Mouse (Mus musculus) embryonic facial prominence, embryonic 15.5 days (tissue): Measurements from ENCODE around the gene 0610010F05Rik. TPM values are rescaled to one million over a fixed set of nuclear protein-coding genes. Genes with fewer than 3 reads are reported as not detected.
"Not testable (repeated sequence)": the region's sequence is repeated elsewhere in the genome, so short reads cannot be mapped to it uniquely, and the experiment has no call there.

ENCODE experiments used
- ATAC-seq: fragments of 200-750 bp; cut with Nextera tagmentation; 2 replicates; pipeline ENCODE4 v1.8.0; 2017; ENCODE audit warnings: low read depth, moderate TSS enrichment; ENCODE audit not compliant: insufficient number of reproducible peaks, low FRiP score, low TSS enrichment
- H3K27ac ChIP-seq: fragments of 300-500 bp; sonication (generic); replicated peaks from 2 replicates; pipeline ENCODE4 v1.5.1; 2015; ENCODE audit warnings: mild to moderate bottlenecking, inconsistent platforms
- H3K27me3 ChIP-seq: fragments of 300-500 bp; sonication (generic); 2 replicates; pipeline ENCODE4 v1.6.1; 2015; ENCODE audit warnings: inconsistent platforms
- H3K36me3 ChIP-seq: fragments of 300-500 bp; sonication (generic); 2 replicates; pipeline ENCODE4 v1.6.1; 2015; ENCODE audit warnings: mild to moderate bottlenecking, inconsistent platforms
- H3K4me1 ChIP-seq: fragments of 300-500 bp; sonication (generic); 2 replicates; pipeline ENCODE4 v1.6.1; 2015; ENCODE audit warnings: inconsistent platforms
- H3K4me2 ChIP-seq: fragments of 300-500 bp; sonication (generic); replicated peaks from 2 replicates; pipeline ENCODE4 v1.6.1; 2015; ENCODE audit warnings: mild to moderate bottlenecking, inconsistent platforms
- H3K4me3 ChIP-seq: fragments of 300-500 bp; sonication (generic); replicated peaks from 2 replicates; pipeline ENCODE4 v1.5.1; 2015; ENCODE audit warnings: mild to moderate bottlenecking, inconsistent platforms
- H3K9ac ChIP-seq: fragments of 300-500 bp; sonication (generic); 2 replicates; pipeline ENCODE4 v1.6.1; 2015; ENCODE audit warnings: inconsistent platforms
- H3K9me3 ChIP-seq: fragments of 300-500 bp; sonication (generic); replicated peaks from 2 replicates; pipeline ENCODE4 v1.6.1; 2016; ENCODE audit warnings: inconsistent platforms
- WGBS: fragments of 180-500 bp; shearing (Covaris S2); methylation state at CpG from one replicate; pipeline ENCODE4 v1.1.7; 2015; 5-methylcytosine and 5-hydroxymethylcytosine counted together
- polyA plus RNA-seq: library from polyadenylated mRNA; unstranded; fragments of >200 nt; fragmentation: Nextera tagmentation; extraction: Ambion mirVana; gene quantifications from 2 replicates; pipeline ENCODE4 v1.2.1, GENCODE M21; 2015

Gene 0610010F05Rik
- polyA plus RNA-seq, 1 experiment from 2014 or later: 22.9 TPM

- Histone ChIP-seq H3K27me3 (no peaks in the 10 kb centered on the region), H3K9me3 (no peaks in the 10 kb centered on the region), H3K36me3 (peaks cover 4% of the 10 kb centered on the region; the same call in 1 of the 2 replicates), H3K9ac (no peak overlapping the region), H3K27ac (no peak overlapping the region), H3K4me3 (no peak overlapping the region), H3K4me2 (no peak overlapping the region), H3K4me1 (0 out of 2 replicates have a peak, but pooled peaks cover 3% of the 10 kb centered on the region)
- ATAC-seq: no peak
These were observed 30.8 kb upstream of the 0610010F05Rik start for GRCm38 (mm10) chr11:23664232-23664631.

- Histone ChIP-seq H3K27me3 (no peaks in the 10 kb centered on the region), H3K9me3 (no peaks in the 10 kb centered on the region), H3K4me1 (0 out of 2 replicates have a peak, but pooled peaks cover 2% of the 10 kb centered on the region), H3K4me3 (no peak overlapping the region), H3K4me2 (no peak overlapping the region), H3K27ac (no peak overlapping the region), H3K9ac (no peak overlapping the region), H3K36me3 (peaks cover 3% of the 10 kb centered on the region; the same call in 1 of the 2 replicates)
- WGBS: 73% methylated on average over 2 of the region's 2 CpGs
- ATAC-seq: no peak
These were observed 24.4 kb upstream of the 0610010F05Rik start for GRCm38 (mm10) chr11:23657791-23658190.

- Histone ChIP-seq H3K36me3 (peaks cover 20% of the 10 kb centered on the region), H3K9me3 (no peaks in the 10 kb centered on the region), H3K4me1 (no peaks in the 10 kb centered on the region), H3K27ac (no peak overlapping the region), H3K27me3 (no peaks in the 10 kb centered on the region), H3K4me2 (no peak overlapping the region), H3K4me3 (no peak overlapping the region), H3K9ac (no peak overlapping the region)
- ATAC-seq: no peak
- 66% methylated on average over 3 of the region's 3 CpGs for WGBS
These were observed 20.2 kb upstream of the 0610010F05Rik start for GRCm38 (mm10) chr11:23653666-23654065.

- Histone ChIP-seq H3K9me3 (no peaks in the 10 kb centered on the region), H3K27me3 (no peaks in the 10 kb centered on the region), H3K4me1 (no peaks in the 10 kb centered on the region), H3K4me3 (no peak overlapping the region), H3K9ac (no peak overlapping the region), H3K27ac (no peak overlapping the region), H3K4me2 (no peak overlapping the region), H3K36me3 (peaks cover 35% of the 10 kb centered on the region)
- ATAC-seq: no peak
- WGBS: 90% methylated on average over 3 of the region's 3 CpGs
These were observed 14.4 kb upstream of the 0610010F05Rik start for GRCm38 (mm10) chr11:23647835-23648234.

GRCm38 (mm10) chr11:23647431-23647830 is 14.0 kb upstream of the 0610010F05Rik start:
- peaks cover 38% of the 10 kb centered on the region for H3K36me3 ChIP-seq
- H3K9me3 ChIP-seq: no peaks in the 10 kb centered on the region
- no peak overlapping the region for H3K4me3 ChIP-seq
- H3K4me1 ChIP-seq: no peaks in the 10 kb centered on the region
- no peak for ATAC-seq
- H3K27ac ChIP-seq: no peak overlapping the region
- no peaks in the 10 kb centered on the region for H3K27me3 ChIP-seq
- H3K9ac ChIP-seq: no peak overlapping the region
- H3K4me2 ChIP-seq: no peak overlapping the region

- no peaks in the 10 kb centered on the region for H3K27me3 ChIP-seq
- peaks cover 6% of the 10 kb centered on the region; the same call in 1 of the 2 replicates for H3K4me1 ChIP-seq
- H3K9ac ChIP-seq: no peak overlapping the region
- no peak overlapping the region for H3K4me3 ChIP-seq
- no peak overlapping the region for H3K4me2 ChIP-seq
- 72% methylated on average over 8 of the region's 8 CpGs for WGBS
- H3K36me3 ChIP-seq: 0 out of 2 replicates have a peak, but pooled peaks cover 2% of the 10 kb centered on the region
- no peak for ATAC-seq
- H3K27ac ChIP-seq: no peak overlapping the region
- no peaks in the 10 kb centered on the region for H3K9me3 ChIP-seq
These were observed 1.1 kb upstream of the 0610010F05Rik start for GRCm38 (mm10) chr11:23634573-23634972.

- Histone ChIP-seq H3K4me1 (peaks cover 6% of the 10 kb centered on the region; the same call in 1 of the 2 replicates), H3K4me2 (peak overlapping the region; percentile 79), H3K4me3 (peak overlapping the region; percentile 91), H3K27ac (no peak overlapping the region), H3K36me3 (no peaks in the 10 kb centered on the region), H3K9me3 (no peaks in the 10 kb centered on the region), H3K27me3 (no peaks in the 10 kb centered on the region), H3K9ac (peak overlapping the region; percentile 80; the same call in 1 of the 2 replicates)
- 5% methylated on average over 7 of the region's 7 CpGs for WGBS
- ATAC-seq: no peak; the same call in 1 of the 2 replicates
These were observed 408 bp upstream of the 0610010F05Rik start for GRCm38 (mm10) chr11:23633879-23634215.

- Histone ChIP-seq H3K4me3 (no peak overlapping the region), H3K4me2 (no peak overlapping the region), H3K27me3 (no peaks in the 10 kb centered on the region), H3K4me1 (peaks cover 6% of the 10 kb centered on the region; the same call in 1 of the 2 replicates), H3K9ac (no peak overlapping the region), H3K27ac (no peak overlapping the region), H3K36me3 (peaks cover 9% of the 10 kb centered on the region; the same call in 1 of the 2 replicates), H3K9me3 (no peaks in the 10 kb centered on the region)
- no peak for ATAC-seq
These were observed 2.8 kb downstream of the 0610010F05Rik start for GRCm38 (mm10) chr11:23630664-23631063.

GRCm38 (mm10) chr11:23618995-23619394 is 14.4 kb downstream of the 0610010F05Rik start:
- no peak for ATAC-seq
- no peak overlapping the region for H3K4me2 ChIP-seq
- WGBS: 79% methylated on average over 5 of the region's 5 CpGs
- H3K4me3 ChIP-seq: no peak overlapping the region
- H3K36me3 ChIP-seq: 0 out of 2 replicates have a peak, but pooled peaks cover 9% of the 10 kb centered on the region
- no peak overlapping the region for H3K9ac ChIP-seq
- H3K4me1 ChIP-seq: no peaks in the 10 kb centered on the region
- no peaks in the 10 kb centered on the region for H3K9me3 ChIP-seq
- no peak overlapping the region for H3K27ac ChIP-seq
- no peaks in the 10 kb centered on the region for H3K27me3 ChIP-seq

- Histone ChIP-seq H3K27ac (no peak overlapping the region), H3K4me1 (no peaks in the 10 kb centered on the region), H3K27me3 (no peaks in the 10 kb centered on the region), H3K36me3 (0 out of 2 replicates have a peak, but pooled peaks cover 5% of the 10 kb centered on the region), H3K9me3 (no peaks in the 10 kb centered on the region), H3K9ac (no peak overlapping the region), H3K4me3 (no peak overlapping the region), H3K4me2 (no peak overlapping the region)
- whole genome bisulfite sequencing: 81% methylated on average over 5 of the region's 5 CpGs
- no peak for ATAC-seq
These were observed 18.9 kb downstream of the 0610010F05Rik start for GRCm38 (mm10) chr11:23614546-23614945.

- 90% methylated on average over 6 of the region's 6 CpGs for WGBS
- not testable (repeated sequence) for ATAC-seq, H3K9me3 ChIP-seq, H3K4me3 ChIP-seq, H3K27me3 ChIP-seq, H3K27ac ChIP-seq, H3K4me1 ChIP-seq, H3K4me2 ChIP-seq, H3K9ac ChIP-seq
- peaks cover 21% of the 10 kb centered on the region; the same call in 1 of the 2 replicates for H3K36me3 ChIP-seq
These were observed 26.1 kb downstream of the 0610010F05Rik start for GRCm38 (mm10) chr11:23607291-23607690.

GRCm38 (mm10) chr11:23570130-23570529 is 63.3 kb downstream of the 0610010F05Rik start:
- Histone ChIP-seq H3K9ac (no peak overlapping the region), H3K27ac (no peak overlapping the region), H3K9me3 (no peaks in the 10 kb centered on the region), H3K4me3 (no peak overlapping the region), H3K27me3 (no peaks in the 10 kb centered on the region), H3K36me3 (peaks cover 13% of the 10 kb centered on the region; the same call in 1 of the 2 replicates), H3K4me1 (no peaks in the 10 kb centered on the region), H3K4me2 (no peak overlapping the region)
- ATAC-seq: no peak
- 80% methylated on average over 7 of the region's 7 CpGs for WGBS
